Mouse (Mus musculus) subcutaneous adipose tissue, adult 2 months (tissue): ENCODE data around the gene Upk3a. TPM values are rescaled to one million over a fixed set of nuclear protein-coding genes. Genes with fewer than 3 reads are reported as not detected.

Experiments used
- polyA plus RNA-seq: library from polyadenylated mRNA; depleted of rRNA; stranded (reverse); fragments of >200 nt; gene quantifications from 2 replicates; pipeline ENCODE4 v1.2.3, GENCODE M21; 2012; ENCODE audit warnings: low replicate concordance; rRNA removed

The Upk3a gene
- 0.17 and 10.2 TPM in 2 replicates for polyA plus RNA-seq

GRCm38 (mm10) chr15:85016951-85017664 is at the start of gene Upk3a:
Upk3a (plus strand) TSS chr15:85017141.

GRCm38 (mm10) chr15:84987874-84988825 is 28.8 kb upstream of the Upk3a start, which contains the start of gene 5031439G07Rik:
5031439G07Rik (minus strand) TSS chr15:84988551.

GRCm38 (mm10) chr15:85028648-85029047 is 11.7 kb downstream of the Upk3a start, which contains the start of gene Fam118a:
Fam118a (plus strand) TSS chr15:85028948.

Other genes starting within 250 kb of the Upk3a start
- gene Phf21b, start 161.1 kb upstream of the Upk3a start, polyA plus RNA-seq, result 3.0 and 14.3 TPM in 2 replicates
- gene Gm29666, start 97.1 kb upstream of the Upk3a start, polyA plus RNA-seq, result 0.30 and 0.35 TPM in 2 replicates
- 6.6 and 10.7 TPM in 2 replicates for gene Nup50, start 93.7 kb upstream of the Upk3a start, polyA plus RNA-seq
- gene 5031439G07Rik, start 28.6 kb upstream of the Upk3a start, polyA plus RNA-seq, result 20.6 and 31.0 TPM in 2 replicates
- 7.7 and 19.7 TPM in 2 replicates for gene Fam118a, start 11.8 kb downstream of the Upk3a start, polyA plus RNA-seq
- not detected in 2 replicates for gene Smc1b, start 114.8 kb downstream of the Upk3a start, polyA plus RNA-seq
- gene Ribc2, start 114.9 kb downstream of the Upk3a start, polyA plus RNA-seq, result 0.06 TPM in 1 of 2 replicates, not detected in the other
- 66.7 and 288 TPM in 2 replicates for gene Fbln1, start 188.8 kb downstream of the Upk3a start, polyA plus RNA-seq